Mouse (Mus musculus) C2C12 (cell line): ENCODE results near the gene Ifna4. TPM values are rescaled to one million over a fixed set of nuclear protein-coding genes. Genes with fewer than 3 reads are reported as not detected.
"Not testable (repeated sequence)": the region's sequence is repeated elsewhere in the genome, so short reads cannot be mapped to it uniquely, and the experiment has no call there.

Experiments
- H3K27me3 ChIP-seq: one replicate; pipeline ENCODE4 v1.6.1; 2011; ENCODE audit not compliant: control insufficient read depth, insufficient read depth, insufficient read length
- H3K36me3 ChIP-seq: one replicate; pipeline ENCODE4 v1.6.1; 2011; ENCODE audit not compliant: control insufficient read depth, insufficient read depth
- H3K4me3 ChIP-seq: one replicate; pipeline ENCODE4 v1.5.1; 2011; ENCODE audit warnings: mild to moderate bottlenecking, control low read depth; ENCODE audit not compliant: poor library complexity, insufficient read depth, severe bottlenecking
- H3K79me2 ChIP-seq: one replicate; pipeline ENCODE4 v1.6.1; 2011; ENCODE audit not compliant: control insufficient read depth, insufficient read depth
- H3K79me3 ChIP-seq: one replicate; pipeline ENCODE4 v1.6.1; 2011; ENCODE audit warnings: low read depth, control low read depth
- H3ac ChIP-seq: one replicate; pipeline ENCODE3; 2011; ENCODE audit warnings: low read depth; ENCODE audit not compliant: control insufficient read depth, insufficient read length
- CEBPB ChIP-seq: IDR thresholded peaks from one replicate; pipeline ENCODE4 v1.6.1; 2011; ENCODE audit warnings: low read depth, mild to moderate bottlenecking, control low read depth, moderate library complexity
- CTCF ChIP-seq: IDR thresholded peaks from one replicate; pipeline ENCODE4 v1.5.1; 2011; ENCODE audit not compliant: control insufficient read depth, insufficient read depth, insufficient read length
- FOSL1 ChIP-seq: IDR thresholded peaks from one replicate; pipeline ENCODE4 v1.8.0; 2011; ENCODE audit warnings: mild to moderate bottlenecking, low read length; ENCODE audit not compliant: poor library complexity, insufficient read depth, severe bottlenecking
- MAX ChIP-seq: IDR thresholded peaks from one replicate; pipeline ENCODE4 v1.6.1; 2011; ENCODE audit warnings: mild to moderate bottlenecking, control low read depth
- MYOD1 ChIP-seq: IDR thresholded peaks from one replicate; pipeline ENCODE4 v1.6.1; 2011; ENCODE audit warnings: low read depth; ENCODE audit not compliant: control insufficient read depth, insufficient read length
- MYOG ChIP-seq: IDR thresholded peaks from one replicate; pipeline ENCODE4 v1.6.1; 2011; ENCODE audit not compliant: control insufficient read depth, insufficient read length; ENCODE audit errors: extremely low read depth
- USF1 ChIP-seq: IDR thresholded peaks from one replicate; pipeline ENCODE4 v1.6.1; 2011; ENCODE audit warnings: low read depth, mild to moderate bottlenecking, control low read depth, moderate library complexity
- polyA plus RNA-seq: library from polyadenylated mRNA; unstranded; fragments of >200 nt; fragmentation: generic; extraction: Trizol; gene quantifications from one replicate; pipeline ENCODE4 v1.2.1, GENCODE M21; 2012; ENCODE audit warnings: missing spikeins

Ifna4 gene
- polyA plus RNA-seq, 1 experiment: not detected

DNA sequence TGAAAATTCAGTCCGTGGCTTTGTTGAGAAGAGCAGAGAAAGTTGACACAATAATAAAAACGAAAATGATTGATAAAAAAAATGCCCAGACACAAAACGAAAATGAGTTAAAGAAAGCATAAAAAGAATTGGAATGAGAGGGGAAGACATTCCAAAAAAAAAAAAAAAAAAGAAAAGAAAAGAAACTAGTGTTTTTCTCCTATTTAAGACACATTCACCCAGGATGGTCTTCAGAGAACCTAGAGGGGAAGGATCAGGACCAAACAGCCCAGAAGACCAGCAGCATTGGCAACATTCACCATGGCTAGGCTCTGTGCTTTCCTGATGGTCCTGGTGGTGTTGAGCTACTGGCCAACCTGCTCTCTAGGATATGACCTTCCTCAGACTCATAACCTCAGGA is 25.7 kb upstream of the Ifna4 start, which contains the start of gene Ifna7:
Gene Ifna7 (plus strand): TSS at position 301 of the 400 bp plus-strand sequence.
- no peaks in the 10 kb centered on the region for H3K36me3 ChIP-seq
- H3K79me3 ChIP-seq: no peaks in the 10 kb centered on the region
- H3K4me3 ChIP-seq: no peak within 1 kb of the TSS
- H3ac ChIP-seq: no peak within 1 kb of the TSS
- TF ChIP-seq CTCF (no peak), MYOG (no peak), CEBPB (no peak), MYOD1 (no peak), MAX (no peak), FOSL1 (no peak), USF1 (no peak)
- H3K79me2 ChIP-seq: no peaks in the 10 kb centered on the region
- peaks cover 14% of the 10 kb centered on the region for H3K27me3 ChIP-seq

DNA sequence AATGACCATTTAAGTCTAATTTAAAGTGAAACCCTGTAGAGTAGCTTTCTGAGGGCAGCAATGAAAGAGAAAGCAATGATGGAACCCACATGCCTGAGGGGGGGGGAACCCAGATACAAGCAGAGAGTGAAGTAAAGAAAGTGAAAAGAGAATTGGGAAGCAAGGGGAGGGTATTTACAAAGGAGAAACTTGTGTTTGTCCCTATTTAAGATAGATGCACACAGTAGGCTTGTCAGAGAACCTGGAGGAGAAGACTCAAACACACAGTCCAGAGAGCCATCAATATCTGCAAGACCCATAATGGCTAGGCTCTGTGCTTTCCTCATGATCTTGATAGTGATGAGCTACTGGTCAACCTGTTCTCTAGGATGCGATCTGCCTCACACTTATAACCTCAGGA is 22.0 kb upstream of the Ifna4 start, which contains the start of gene Ifna11:
Gene Ifna11 (plus strand): TSS at position 301 of the 400 bp plus-strand sequence.
- H3K27me3 ChIP-seq: peaks cover 13% of the 10 kb centered on the region
- no peaks in the 10 kb centered on the region for H3K36me3 ChIP-seq
- TF ChIP-seq USF1: no peak
- no peak for TF ChIP-seq MYOD1
- TF ChIP-seq FOSL1: no peak
- TF ChIP-seq CTCF: no peak
- TF ChIP-seq MYOG: no peak
- TF ChIP-seq CEBPB: no peak
- no peak for TF ChIP-seq MAX
- no peak within 1 kb of the TSS for H3ac ChIP-seq
- no peaks in the 10 kb centered on the region for H3K79me2 ChIP-seq
- no peak within 1 kb of the TSS for H3K4me3 ChIP-seq
- no peaks in the 10 kb centered on the region for H3K79me3 ChIP-seq

- no peaks in the 10 kb centered on the region for H3K79me2 ChIP-seq
- H3K36me3 ChIP-seq: no peaks in the 10 kb centered on the region
- no peaks in the 10 kb centered on the region for H3K79me3 ChIP-seq
- TF ChIP-seq CEBPB: no peak
- H3K4me3 ChIP-seq: no peak overlapping the region
- no peak overlapping the region for H3ac ChIP-seq
- H3K27me3 ChIP-seq: peaks cover 7% of the 10 kb centered on the region
Measured at GRCm38 (mm10) chr4:88822995-88823394, 18.7 kb upstream of the Ifna4 start.

- H3K27me3 ChIP-seq, H3K36me3 ChIP-seq, H3K4me3 ChIP-seq, H3K79me2 ChIP-seq, H3K79me3 ChIP-seq, H3ac ChIP-seq: not testable (repeated sequence)
Measured at GRCm38 (mm10) chr4:88827116-88827515, 14.5 kb upstream of the Ifna4 start, which contains the start of gene Ifna6. Gene Ifna6 (plus strand): TSS chr4:88827416.

DNA sequence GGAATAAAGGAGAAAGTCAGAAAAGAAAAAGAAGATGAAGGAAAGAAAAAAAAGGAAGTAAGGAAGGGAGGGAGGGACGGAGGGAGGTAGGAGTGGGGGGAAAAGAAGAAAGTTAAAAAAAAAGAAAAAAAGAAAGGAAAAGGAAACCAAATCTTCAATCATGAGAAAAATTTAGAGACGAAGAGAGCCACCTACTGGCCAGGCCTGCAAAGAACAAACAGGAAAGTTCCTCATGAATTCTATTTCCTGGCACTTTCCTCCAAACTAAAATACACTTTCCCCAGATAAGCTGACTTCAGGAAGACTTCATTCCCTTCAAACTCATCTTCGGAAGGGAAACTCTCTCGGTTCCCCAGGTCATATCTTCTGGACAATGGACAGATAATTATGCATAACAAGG is 11.1 kb upstream of the Ifna4 start:
- Histone ChIP-seq H3K79me3 (no peaks in the 10 kb centered on the region), H3K79me2 (no peaks in the 10 kb centered on the region), H3ac (no peak overlapping the region), H3K36me3 (no peaks in the 10 kb centered on the region), H3K27me3 (peaks cover 3% of the 10 kb centered on the region), H3K4me3 (no peak overlapping the region)
- TF ChIP-seq FOSL1: no peak
- no peak for TF ChIP-seq USF1
- no peak for TF ChIP-seq MAX
- TF ChIP-seq CEBPB: no peak
- TF ChIP-seq CTCF: no peak
- no peak for TF ChIP-seq MYOG
- TF ChIP-seq MYOD1: no peak

DNA sequence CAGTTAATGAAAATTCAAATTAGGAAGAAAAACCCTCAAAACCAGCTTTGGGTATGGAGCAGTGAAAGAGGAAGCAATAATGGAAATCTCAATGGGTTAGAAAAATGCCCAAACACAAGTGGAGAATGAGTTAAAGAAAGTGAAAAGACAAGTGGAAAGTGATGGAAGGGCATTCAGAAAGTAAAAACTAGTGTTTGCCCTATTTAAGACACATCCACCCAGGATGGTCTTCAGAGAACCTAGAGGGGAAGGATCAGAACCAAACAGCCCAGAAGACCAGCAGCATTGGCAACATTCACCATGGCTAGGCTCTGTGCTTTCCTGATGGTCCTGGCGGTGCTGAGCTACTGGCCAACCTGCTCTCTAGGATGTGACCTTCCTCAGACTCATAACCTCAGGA is 6.4 kb upstream of the Ifna4 start, which contains the start of gene Ifna5:
Gene Ifna5 (plus strand): TSS at position 301 of the 400 bp plus-strand sequence.
- not testable (repeated sequence) for H3K36me3 ChIP-seq, H3K4me3 ChIP-seq, H3K79me3 ChIP-seq, H3K79me2 ChIP-seq, H3K27me3 ChIP-seq, H3ac ChIP-seq

- TF ChIP-seq MAX: no peak
- TF ChIP-seq USF1: no peak
- no peak for TF ChIP-seq MYOG
- no peak for TF ChIP-seq MYOD1
- no peak for TF ChIP-seq CTCF
- TF ChIP-seq CEBPB: no peak
- TF ChIP-seq FOSL1: no peak
- Histone ChIP-seq H3K79me3 (no peaks in the 10 kb centered on the region), H3K36me3 (no peaks in the 10 kb centered on the region), H3K4me3 (no peak overlapping the region), H3ac (no peak overlapping the region), H3K27me3 (peaks cover 10% of the 10 kb centered on the region), H3K79me2 (no peaks in the 10 kb centered on the region)
Measured at GRCm38 (mm10) chr4:88838828-88839227, 2.8 kb upstream of the Ifna4 start.
